ENCODE assay signal across 12 mouse cellular contexts in the genomic region with DNA sequence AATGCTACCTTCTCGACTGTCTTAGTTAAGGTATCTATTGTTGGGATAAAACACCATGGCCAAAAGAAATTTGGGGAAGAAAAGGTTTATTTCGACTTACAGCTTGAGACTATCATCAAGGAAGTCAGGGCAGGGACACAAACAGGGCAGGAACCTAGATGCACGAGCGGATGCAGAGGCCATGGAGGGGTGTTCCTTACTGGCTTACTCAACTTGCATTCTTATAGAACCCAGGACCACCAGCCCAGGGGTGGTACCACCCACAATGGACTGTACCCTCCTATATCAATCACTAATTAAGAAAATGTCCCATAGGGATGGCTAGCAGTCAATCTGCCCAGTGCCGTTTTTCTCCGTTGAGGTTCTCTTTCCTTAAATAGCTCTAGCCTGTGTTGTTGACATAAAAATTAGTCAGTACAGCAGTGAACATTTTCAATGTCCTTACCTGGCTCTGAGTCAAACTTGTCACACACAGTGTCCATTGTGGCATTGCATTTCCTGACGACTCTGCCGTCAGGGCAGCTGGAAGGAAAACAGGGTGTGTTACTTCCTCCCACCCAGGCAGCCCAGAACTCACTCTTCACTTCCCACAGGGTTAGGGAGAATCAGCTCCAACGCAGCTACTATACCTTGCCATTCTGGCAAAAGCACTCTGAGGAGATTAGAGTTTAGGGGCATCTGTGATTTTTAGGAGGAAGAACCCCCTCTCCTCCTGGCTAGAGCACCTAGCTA. TPM values are rescaled to one million over a fixed set of nuclear protein-coding genes. Genes with fewer than 3 reads are reported as not detected.
DNase-seq lines count a peak whose midpoint lies in the region; ATAC-seq lines count a peak whose summit lies in the region.
"Had no signal": no experiment of that assay in that cellular context is flagged by ENCODE, and none has a peak within 500 bp of the region (broad histone marks: within the 10 kb centered on the region; RNA-seq: fewer than 3 reads in every experiment).

No protein-coding gene starts in this region.

- no peaks in the 10 kb centered on the region for H3K36me3 ChIP-seq in kidney, embryonic 14.5 days (ENCODE audit: control insufficient read depth, insufficient read depth, low read length)
- H3K36me3 ChIP-seq: midbrain, embryonic 10.5 days had no signal

- 53% methylated on average over 9 of the region's 9 CpGs for WGBS in kidney, embryonic 14.5 days

- no peaks in the 10 kb centered on the region for H3K27me3 ChIP-seq in kidney, embryonic 14.5 days (ENCODE audit: control insufficient read depth, insufficient read depth, low read length)

- H3K4me3 ChIP-seq in kidney, embryonic 14.5 days (ENCODE audit: low read length) = no peak overlapping the region
- H3K4me3 ChIP-seq: midbrain, embryonic 10.5 days had no signal

- peak; percentile 28 to 41 for DNase-seq in adrenal gland, postnatal 36 days
- DNase-seq in adrenal gland, postnatal 4 days (ENCODE audit: low spot score in 2 of 2) = no peak
- DNase-seq in heart, adult 8-10 months (ENCODE audit: low spot score) = peak; percentile 61
- peak; percentile 72 for DNase-seq in lung, postnatal 36 days
- DNase-seq in yolk sac, embryonic 10.5 days (ENCODE audit: low spot score) = no peak
- no peak for DNase-seq in left cerebral cortex, adult 11 months (ENCODE audit: low spot score)
- DNase-seq: cerebellum, adult 11-12 months had no signal

- H3K9ac ChIP-seq in kidney, embryonic 14.5 days (ENCODE audit: low read depth, low read length) = no peak overlapping the region

- H3K4me2 ChIP-seq in kidney, embryonic 14.5 days (replicated peaks; ENCODE audit: low read depth, low read length) = no peak overlapping the region

- no peaks in the 10 kb centered on the region for H3K9me3 ChIP-seq in kidney, embryonic 14.5 days (ENCODE audit: control insufficient read depth, low read length)
- H3K9me3 ChIP-seq: midbrain, embryonic 10.5 days had no signal

- peak overlapping the region; percentile 42 for H3K27ac ChIP-seq in kidney, embryonic 14.5 days (ENCODE audit: low read depth, low read length)
- H3K27ac ChIP-seq: midbrain, embryonic 10.5 days had no signal

- H3K4me1 ChIP-seq in kidney, embryonic 14.5 days (ENCODE audit: control insufficient read depth, insufficient read depth, low read length) = 0 out of 2 replicates have a peak, but pooled peaks cover 5% of the 10 kb centered on the region
- H3K4me1 ChIP-seq: midbrain, embryonic 10.5 days had no signal

- 0 out of 2 replicates have a peak, but pooled peaks have one; percentile 28 for ATAC-seq in kidney, embryonic 14.5 days (ENCODE audit: low FRiP score, low TSS enrichment)
- no peak for ATAC-seq in megakaryocyte-erythroid progenitor cell, adult 5-6 weeks (replicated peaks; ENCODE audit: low FRiP score, low TSS enrichment, poor library complexity, severe bottlenecking)

RNA-seq across cellular contexts. Expression of a gene that starts 14.0 kb away (rescaled TPM):
- 1 to 10 TPM in 1 of 2 experiments, under 1 TPM in 1; 0.79 to 1.7 TPM for total RNA-seq in adrenal gland, postnatal 36 days (2021)
- 1 to 10 TPM; 1.3 to 1.6 TPM for total RNA-seq in adrenal gland, postnatal 4 days (2021)
- total RNA-seq in heart, adult 8-10 months (2022) = under 1 TPM; 0.19 to 0.80 (median 0.57) TPM
- polyA plus RNA-seq in kidney, embryonic 14.5 days (2014; fragmentation: Nextera tagmentation; extraction: Ambion mirVana) = 0.37 and 0.69 TPM in 2 replicates
- 1.1 and 1.4 TPM in 2 replicates for total RNA-seq in megakaryocyte-erythroid progenitor cell, adult 5-6 weeks (2014; fragmentation: Nextera tagmentation)
- total RNA-seq in megakaryocyte-erythroid progenitor cell, adult 5-6 weeks (2017) = 0.42 and 1.1 TPM in 2 replicates
- total RNA-seq: left cerebral cortex, adult 8-10 months had no signal
- polyA plus RNA-seq: neural tube, embryonic 14.5 days had no signal

RNA-seq across cellular contexts. Expression of a gene that starts 14.7 kb away (rescaled TPM):
- 10 to 100 TPM; 46.9 to 59.3 TPM for total RNA-seq in adrenal gland, postnatal 36 days (2021)
- 10 to 100 TPM; 44.1 to 45.0 TPM for total RNA-seq in adrenal gland, postnatal 4 days (2021)
- 10 to 100 TPM; 18.4 to 25.1 (median 22.4) TPM for total RNA-seq in heart, adult 8-10 months (2022)
- polyA plus RNA-seq in kidney, embryonic 14.5 days (2014; fragmentation: Nextera tagmentation; extraction: Ambion mirVana) = 47.0 and 64.4 TPM in 2 replicates
- total RNA-seq in megakaryocyte-erythroid progenitor cell, adult 5-6 weeks (2014; fragmentation: Nextera tagmentation) = 83.0 and 151 TPM in 2 replicates
- total RNA-seq in megakaryocyte-erythroid progenitor cell, adult 5-6 weeks (2017) = 82.1 and 85.1 TPM in 2 replicates

RNA-seq across cellular contexts. Expression of a gene that starts 34.9 kb away (rescaled TPM):
- 1 to 10 TPM; 3.5 to 3.9 TPM for total RNA-seq in adrenal gland, postnatal 36 days (2021)
- 1 to 10 TPM; 8.3 to 9.5 TPM for total RNA-seq in adrenal gland, postnatal 4 days (2021)
- total RNA-seq in heart, adult 8-10 months (2022) = 1 to 10 TPM; 2.5 to 3.1 (median 2.9) TPM
- 15.1 and 15.7 TPM in 2 replicates for polyA plus RNA-seq in kidney, embryonic 14.5 days (2014; fragmentation: Nextera tagmentation; extraction: Ambion mirVana)
- 3.0 and 6.0 TPM in 2 replicates for total RNA-seq in megakaryocyte-erythroid progenitor cell, adult 5-6 weeks (2014; fragmentation: Nextera tagmentation)
- 0.08 and 2.7 TPM in 2 replicates for total RNA-seq in megakaryocyte-erythroid progenitor cell, adult 5-6 weeks (2017)

Comparison
In these comparisons a context has a peak if more than half of its experiments do, and no peak if none do; other contexts are left out.
1. DNase-seq: peak in adrenal gland, postnatal 36 days (2 of 2), heart, adult 8-10 months (single experiment) and lung, postnatal 36 days (single experiment); none in adrenal gland, postnatal 4 days (0 of 2), yolk sac, embryonic 10.5 days (single experiment) and left cerebral cortex, adult 11 months (single experiment).